Mouse (Mus musculus) hindbrain, embryonic 12.5 days (tissue): ENCODE results near the gene Usp3. TPM values are rescaled to one million over a fixed set of nuclear protein-coding genes. Genes with fewer than 3 reads are reported as not detected.

Experiments used
- ATAC-seq: fragments of 200-750 bp; cut with Nextera tagmentation; 2 replicates; pipeline ENCODE4 v1.8.0; 2017; ENCODE audit warnings: moderate TSS enrichment; ENCODE audit not compliant: low FRiP score
- H3K27ac ChIP-seq: fragments of 300-500 bp; sonication (generic); 2 replicates; pipeline ENCODE4 v1.5.1; 2016; ENCODE audit warnings: mild to moderate bottlenecking
- H3K27me3 ChIP-seq: fragments of 300-500 bp; sonication (generic); 2 replicates; pipeline ENCODE4 v1.6.1; 2016; ENCODE audit warnings: mild to moderate bottlenecking
- H3K36me3 ChIP-seq: fragments of 300-500 bp; sonication (generic); 2 replicates; pipeline ENCODE4 v1.6.1; 2016; ENCODE audit warnings: mild to moderate bottlenecking
- H3K4me1 ChIP-seq: fragments of 300-500 bp; sonication (generic); 2 replicates; pipeline ENCODE4 v1.6.1; 2016
- H3K4me2 ChIP-seq: fragments of 300-500 bp; sonication (generic); replicated peaks from 2 replicates; pipeline ENCODE4 v1.6.1; 2016; ENCODE audit warnings: mild to moderate bottlenecking
- H3K4me3 ChIP-seq: fragments of 300-500 bp; sonication (generic); 2 replicates; pipeline ENCODE4 v1.5.1; 2016; ENCODE audit warnings: mild to moderate bottlenecking
- H3K9ac ChIP-seq: fragments of 300-500 bp; sonication (generic); 2 replicates; pipeline ENCODE4 v1.6.1; 2016; ENCODE audit warnings: mild to moderate bottlenecking, moderate library complexity
- H3K9me3 ChIP-seq: fragments of 300-500 bp; sonication (generic); replicated peaks from 2 replicates; pipeline ENCODE4 v1.6.1; 2016; ENCODE audit warnings: mild to moderate bottlenecking
- WGBS: fragments of 180-500 bp; shearing (Covaris S2); methylation state at CpG from one replicate; pipeline ENCODE4 v1.1.7; 2016; 5-methylcytosine and 5-hydroxymethylcytosine counted together
- polyA plus RNA-seq: library from polyadenylated mRNA; unstranded; fragments of >200 nt; fragmentation: Nextera tagmentation; extraction: Ambion mirVana; gene quantifications from 2 replicates; pipeline ENCODE4 v1.2.1, GENCODE M21; 2016

Gene Usp3
- polyA plus RNA-seq, 1 experiment from 2014 or later, result 88.1 TPM

DNA sequence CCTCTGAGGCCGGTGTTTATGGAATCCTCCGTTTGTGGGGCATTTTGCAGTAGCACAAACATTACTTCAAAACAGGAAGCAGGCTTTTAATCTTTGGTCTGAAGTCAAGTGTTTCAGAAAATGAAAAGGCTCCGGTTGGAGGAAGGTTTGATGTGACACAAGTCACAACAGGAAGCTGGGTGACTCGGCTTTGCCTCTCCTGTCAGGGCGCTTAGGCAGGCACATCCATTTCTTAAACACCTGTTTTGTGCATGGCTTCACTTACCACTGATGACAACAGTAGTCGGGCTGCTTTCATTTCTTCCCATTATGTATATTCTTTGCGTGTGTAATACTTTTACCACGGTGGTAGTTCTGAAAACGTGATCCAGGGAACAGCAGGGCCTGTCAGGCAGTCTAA lies 22.2 kb upstream of the Usp3 start:
- no peak for ATAC-seq
- H3K27ac ChIP-seq, result no peak overlapping the region
- no peak overlapping the region for H3K4me3 ChIP-seq
- no peaks in the 10 kb centered on the region for H3K36me3 ChIP-seq
- no peaks in the 10 kb centered on the region for H3K9me3 ChIP-seq
- whole genome bisulfite sequencing, result 80% methylated on average over 9 of the region's 9 CpGs
- peaks cover 4% of the 10 kb centered on the region; the same call in 1 of the 2 replicates for H3K4me1 ChIP-seq
- H3K4me2 ChIP-seq, result no peak overlapping the region
- H3K9ac ChIP-seq, result no peak overlapping the region
- no peaks in the 10 kb centered on the region for H3K27me3 ChIP-seq

DNA sequence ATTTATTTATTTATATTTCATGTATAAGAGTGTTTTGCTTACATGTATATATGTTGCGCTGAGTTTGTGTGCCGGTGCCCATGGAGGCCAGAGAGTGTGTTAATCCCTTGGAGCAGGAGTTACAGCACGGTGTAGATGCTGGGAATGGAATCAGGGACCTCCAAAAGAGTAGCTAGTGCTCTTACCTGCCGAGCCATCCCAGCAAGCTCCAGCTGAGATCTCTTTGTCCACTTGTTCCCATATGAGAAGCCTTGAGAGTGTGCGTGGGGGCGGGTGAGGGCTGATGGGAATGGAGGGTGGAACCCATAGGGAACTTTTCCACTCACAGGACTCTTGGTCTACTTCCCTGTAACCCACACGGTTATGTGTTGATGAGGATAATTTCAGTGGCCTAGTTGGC lies 21.6 kb upstream of the Usp3 start:
- H3K36me3 ChIP-seq, result no peaks in the 10 kb centered on the region
- no peaks in the 10 kb centered on the region for H3K27me3 ChIP-seq
- ATAC-seq, result no peak
- no peaks in the 10 kb centered on the region for H3K9me3 ChIP-seq
- H3K9ac ChIP-seq, result no peak overlapping the region
- WGBS, result 86% methylated on average over 7 of the region's 7 CpGs
- peaks cover 4% of the 10 kb centered on the region; the same call in 1 of the 2 replicates for H3K4me1 ChIP-seq
- no peak overlapping the region for H3K27ac ChIP-seq
- H3K4me3 ChIP-seq, result no peak overlapping the region
- H3K4me2 ChIP-seq, result no peak overlapping the region

DNA sequence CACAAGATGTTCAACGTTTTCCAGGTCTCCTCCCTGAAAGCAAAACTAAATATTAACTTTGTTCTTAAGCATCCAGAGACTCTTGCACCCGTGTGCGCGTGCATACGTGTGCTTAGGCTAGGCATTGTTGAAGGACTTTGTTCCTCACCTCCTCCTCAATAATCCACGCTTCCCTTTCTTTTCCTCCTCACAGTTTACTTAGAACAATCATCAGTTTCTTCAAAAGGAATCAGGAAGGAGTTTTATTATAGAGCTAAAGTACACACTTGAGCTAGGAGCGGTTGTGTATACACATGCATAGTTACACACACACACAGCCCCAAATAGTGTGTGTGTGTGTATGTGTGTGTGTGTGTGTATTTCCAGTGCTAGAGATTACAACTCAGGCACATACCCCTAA lies 20.7 kb upstream of the Usp3 start:
- no peak for ATAC-seq
- Histone ChIP-seq H3K4me1 (peaks cover 4% of the 10 kb centered on the region; the same call in 1 of the 2 replicates), H3K27ac (no peak overlapping the region), H3K4me3 (no peak overlapping the region), H3K9me3 (no peaks in the 10 kb centered on the region), H3K27me3 (no peaks in the 10 kb centered on the region), H3K36me3 (no peaks in the 10 kb centered on the region), H3K4me2 (no peak overlapping the region), H3K9ac (no peak overlapping the region)
- 91% methylated on average over 7 of the region's 7 CpGs for WGBS

DNA sequence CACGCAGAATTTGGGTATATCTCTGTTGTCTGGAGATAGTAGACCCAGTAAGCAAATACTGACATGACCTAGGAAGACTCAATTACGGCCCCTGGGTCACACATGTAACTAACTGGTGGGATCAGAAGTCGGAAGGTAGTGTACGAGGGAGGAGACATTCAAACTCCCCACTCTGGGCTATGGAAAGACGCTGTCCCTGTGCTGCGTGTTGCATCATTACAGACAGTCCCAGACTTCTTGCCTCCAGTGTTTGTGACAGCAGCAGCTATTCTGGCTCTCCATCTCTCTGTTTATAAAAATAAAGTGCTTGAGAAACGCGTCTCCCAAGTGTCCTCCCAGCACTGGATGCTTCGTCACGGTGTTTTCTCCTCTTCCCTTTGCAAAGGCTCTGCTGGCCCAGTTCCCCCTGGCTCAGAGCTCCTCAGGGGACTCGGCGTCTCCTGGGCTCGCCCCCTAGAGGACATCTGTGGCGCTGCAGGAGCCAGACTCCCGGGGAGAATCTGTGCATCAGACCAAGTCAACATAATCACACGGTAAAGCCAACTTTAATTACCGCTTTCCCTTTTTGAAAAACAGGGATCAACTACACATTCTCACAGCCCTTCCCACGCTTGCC lies 18.6 kb upstream of the Usp3 start:
- Histone ChIP-seq H3K4me2 (peak overlapping the region; percentile 30), H3K9me3 (no peaks in the 10 kb centered on the region), H3K36me3 (no peaks in the 10 kb centered on the region), H3K4me3 (no peak overlapping the region), H3K27ac (no peak overlapping the region), H3K27me3 (no peaks in the 10 kb centered on the region), H3K4me1 (peaks cover 4% of the 10 kb centered on the region), H3K9ac (no peak overlapping the region)
- ATAC-seq, result peak; percentile 61; the same call in 1 of the 2 replicates
- WGBS, result 22% methylated on average over 18 of the region's 18 CpGs

DNA sequence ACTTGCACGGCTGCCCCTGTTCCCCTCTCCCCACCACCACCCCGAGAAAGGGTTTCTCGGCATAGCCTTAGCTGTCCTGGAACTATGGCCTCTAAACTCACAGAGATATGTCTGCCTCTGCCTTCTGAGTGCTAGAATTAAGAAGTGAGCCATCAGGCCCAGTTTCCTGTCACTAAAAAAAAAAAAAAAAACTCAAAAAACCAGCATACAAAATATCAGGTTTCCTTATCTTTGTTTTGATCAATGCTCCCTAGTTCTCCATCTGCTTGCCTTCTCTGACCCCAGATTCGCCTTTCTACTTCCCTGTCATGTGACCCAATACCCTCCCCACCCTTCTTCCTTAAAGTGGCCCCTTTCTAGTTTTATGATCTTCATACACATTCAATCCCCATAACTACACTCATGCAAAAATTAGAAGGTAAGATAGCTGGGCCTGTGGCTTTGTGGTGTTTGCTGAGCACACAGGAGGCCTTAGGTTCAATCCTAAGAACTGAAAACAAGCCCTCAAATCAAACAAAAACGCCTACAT lies 15.9 kb upstream of the Usp3 start:
- H3K27ac ChIP-seq, result no peak overlapping the region
- WGBS, result 80% methylated on average over 5 of the region's 5 CpGs
- ATAC-seq, result no peak

DNA sequence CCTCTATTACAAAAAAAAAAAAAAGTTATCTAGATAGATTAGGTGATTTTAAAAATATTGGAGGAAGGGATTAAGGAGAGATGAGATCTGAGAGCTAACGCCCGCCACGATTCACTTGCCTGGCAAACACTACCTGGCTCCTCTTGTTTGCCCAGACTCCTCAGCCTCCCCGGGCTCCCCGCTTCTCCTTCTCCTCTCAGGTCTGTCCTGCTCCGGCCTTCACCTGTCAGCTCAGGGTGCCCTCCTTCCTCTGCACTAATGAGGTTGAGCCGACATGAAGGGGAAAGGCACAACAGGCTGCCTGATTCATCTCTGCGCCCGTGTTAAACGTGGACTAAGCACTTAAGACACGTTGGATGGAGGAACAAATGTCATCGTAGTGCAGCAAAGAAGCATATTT lies 13.9 kb upstream of the Usp3 start:
- no peak overlapping the region for H3K9ac ChIP-seq
- no peaks in the 10 kb centered on the region for H3K9me3 ChIP-seq
- no peak overlapping the region for H3K4me3 ChIP-seq
- no peak for ATAC-seq
- no peak overlapping the region for H3K4me2 ChIP-seq
- H3K27ac ChIP-seq, result no peak overlapping the region
- no peaks in the 10 kb centered on the region for H3K36me3 ChIP-seq
- H3K4me1 ChIP-seq, result peaks cover 8% of the 10 kb centered on the region
- H3K27me3 ChIP-seq, result 0 out of 2 replicates have a peak, but pooled peaks cover 2% of the 10 kb centered on the region
- WGBS, result 75% methylated on average over 12 of the region's 12 CpGs

More for the DNA sequence above, 15.9 kb upstream of the Usp3 start:
- Histone ChIP-seq H3K4me3 (no peak overlapping the region), H3K36me3 (no peaks in the 10 kb centered on the region), H3K4me2 (no peak overlapping the region), H3K27me3 (no peaks in the 10 kb centered on the region), H3K4me1 (peaks cover 8% of the 10 kb centered on the region), H3K9ac (no peak overlapping the region), H3K9me3 (no peaks in the 10 kb centered on the region)

DNA sequence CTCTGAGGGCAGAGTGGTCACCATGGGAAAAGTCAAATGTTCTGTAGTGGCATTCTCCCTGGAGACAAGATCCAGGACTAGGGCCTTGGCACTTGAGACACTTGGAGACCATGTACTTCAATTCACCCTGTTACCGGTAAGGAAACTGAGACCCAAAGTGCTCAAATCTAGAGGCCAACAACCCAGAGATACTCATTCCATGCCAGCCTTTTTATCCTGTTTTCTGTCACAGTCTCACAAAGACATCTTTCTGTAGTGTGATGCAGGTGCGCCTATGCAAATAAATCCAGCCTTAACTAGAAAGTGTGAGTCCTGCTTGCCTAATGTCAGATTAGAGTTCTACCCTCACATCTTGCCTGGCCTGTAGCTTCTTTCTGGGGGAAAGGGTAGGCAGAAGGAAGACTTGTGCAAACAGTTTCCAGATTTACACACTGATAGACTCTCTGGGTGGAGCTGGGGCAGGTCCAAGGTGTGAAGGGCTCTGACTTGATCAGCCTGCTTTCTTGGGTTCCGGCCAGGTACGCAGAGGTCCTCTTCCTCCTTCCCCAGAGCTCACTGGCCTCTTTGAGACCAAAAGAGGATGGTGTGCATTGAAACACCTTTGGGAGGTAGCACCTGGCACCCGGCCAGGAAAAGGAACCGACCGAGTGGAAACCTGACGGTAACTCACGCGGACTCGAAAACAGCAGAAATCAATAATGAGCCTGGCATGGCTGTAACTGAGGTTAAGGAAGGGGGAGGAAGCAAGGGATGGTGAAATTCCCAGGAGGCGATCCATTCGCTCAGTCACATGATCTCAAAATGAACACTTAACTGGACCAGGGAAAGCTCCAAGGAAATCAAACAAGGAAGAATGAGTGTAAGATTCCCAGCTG lies 13.2 kb upstream of the Usp3 start:
- no peak for ATAC-seq
- peaks cover 5% of the 10 kb centered on the region for H3K4me1 ChIP-seq

DNA sequence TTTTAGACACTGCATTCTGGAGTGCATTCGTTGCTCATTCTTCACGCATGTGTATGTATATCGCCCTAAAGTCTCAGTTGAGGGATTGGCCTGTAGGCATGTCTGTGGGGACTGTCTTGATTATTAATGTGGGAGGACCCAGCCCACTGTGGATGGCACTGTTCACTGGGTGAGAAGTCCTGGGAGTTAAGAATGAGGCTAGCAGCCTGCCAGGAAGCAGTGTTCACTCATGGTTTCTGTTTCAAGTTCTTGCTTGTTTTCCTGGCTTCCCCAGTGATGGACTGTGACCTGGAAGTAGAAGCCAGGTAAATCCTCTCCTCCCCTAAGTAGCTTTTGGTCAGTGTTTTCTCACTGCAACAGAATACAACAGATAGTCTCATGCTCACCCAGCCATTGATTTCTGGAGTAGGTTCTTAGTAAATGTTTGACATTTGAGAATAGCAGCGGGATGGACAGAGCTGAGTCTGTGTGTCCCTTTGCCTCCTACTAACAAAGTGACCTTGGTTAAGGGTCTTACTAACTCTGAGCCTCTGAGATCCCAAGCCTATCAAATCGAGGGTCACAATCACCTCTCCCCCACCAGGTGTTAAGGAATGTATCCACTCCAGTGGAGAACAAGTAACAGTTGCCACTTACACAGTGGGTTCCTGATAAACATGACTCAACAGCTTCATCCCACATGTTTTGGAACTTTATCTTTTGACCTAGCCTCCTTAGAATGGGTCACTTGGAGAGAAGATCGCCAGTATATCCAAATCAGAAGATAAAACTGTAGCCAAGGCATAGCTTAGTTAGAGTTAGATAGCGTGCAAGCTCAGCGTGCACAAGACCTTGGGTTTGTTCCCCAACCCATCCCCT lies 11.6 kb upstream of the Usp3 start:
- Histone ChIP-seq H3K4me3 (no peak overlapping the region), H3K27me3 (0 out of 2 replicates have a peak, but pooled peaks cover 2% of the 10 kb centered on the region), H3K9ac (no peak overlapping the region), H3K4me1 (peaks cover 8% of the 10 kb centered on the region), H3K9me3 (no peaks in the 10 kb centered on the region), H3K4me2 (no peak overlapping the region), H3K27ac (no peak overlapping the region), H3K36me3 (no peaks in the 10 kb centered on the region)
- WGBS, result 85% methylated on average over 8 of the region's 8 CpGs
- ATAC-seq, result no peak

More for the DNA sequence above, 13.2 kb upstream of the Usp3 start:
- Histone ChIP-seq H3K27ac (no peak overlapping the region), H3K27me3 (0 out of 2 replicates have a peak, but pooled peaks cover 2% of the 10 kb centered on the region), H3K4me3 (no peak overlapping the region), H3K4me2 (no peak overlapping the region; the same call in 1 of the 2 replicates), H3K36me3 (no peaks in the 10 kb centered on the region), H3K9me3 (no peaks in the 10 kb centered on the region), H3K9ac (no peak overlapping the region)
- 73% methylated on average over 13 of the region's 13 CpGs for WGBS

DNA sequence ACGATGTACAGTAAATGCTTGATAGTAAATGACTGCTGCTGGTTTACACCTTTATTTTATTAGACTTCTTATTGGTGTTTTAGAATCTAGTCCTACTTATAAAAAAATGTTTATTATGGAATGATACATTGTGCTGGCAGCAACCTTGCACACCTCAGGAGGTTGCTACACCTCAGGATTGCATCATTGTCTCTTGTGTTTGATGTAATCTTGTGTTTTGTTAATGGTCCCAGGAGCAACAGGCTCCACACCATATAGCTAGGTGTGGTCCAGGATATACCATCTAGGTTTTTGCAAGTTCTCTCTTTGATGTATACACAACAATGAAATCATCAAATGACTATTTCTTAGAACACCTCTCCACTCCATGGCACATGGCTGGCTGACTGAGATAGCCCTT lies 11.0 kb upstream of the Usp3 start:
- Histone ChIP-seq H3K27me3 (0 out of 2 replicates have a peak, but pooled peaks cover 2% of the 10 kb centered on the region), H3K4me3 (no peak overlapping the region), H3K9ac (no peak overlapping the region), H3K4me1 (peaks cover 9% of the 10 kb centered on the region), H3K4me2 (no peak overlapping the region), H3K27ac (no peak overlapping the region), H3K9me3 (no peaks in the 10 kb centered on the region), H3K36me3 (no peaks in the 10 kb centered on the region)
- 91% methylated on average over 1 of the region's 1 CpGs for WGBS
- no peak for ATAC-seq

DNA sequence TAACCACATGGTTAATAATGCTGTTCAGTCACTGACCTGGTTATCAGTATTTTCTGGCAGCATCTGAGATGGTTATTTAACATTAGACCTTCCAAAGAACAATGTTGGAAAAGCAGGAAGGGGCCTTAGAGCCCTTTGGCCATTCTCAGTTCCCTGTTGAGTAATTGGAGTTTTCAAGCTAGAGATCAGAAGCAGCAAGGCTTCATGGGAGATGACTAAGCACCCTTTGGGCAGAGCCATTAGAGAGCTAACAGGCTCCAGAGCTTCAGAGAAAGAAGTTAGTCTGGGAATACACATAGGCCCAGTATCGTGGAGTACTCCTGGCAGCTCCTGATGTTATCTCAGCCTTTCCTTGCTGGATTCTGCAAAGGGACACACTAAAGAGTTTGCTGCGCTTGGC lies 8.1 kb upstream of the Usp3 start:
- Histone ChIP-seq H3K27me3 (peaks cover 8% of the 10 kb centered on the region; the same call in 1 of the 2 replicates), H3K9ac (no peak overlapping the region), H3K4me3 (no peak overlapping the region), H3K4me1 (peaks cover 11% of the 10 kb centered on the region), H3K36me3 (no peaks in the 10 kb centered on the region), H3K9me3 (no peaks in the 10 kb centered on the region), H3K27ac (no peak overlapping the region), H3K4me2 (no peak overlapping the region)
- ATAC-seq, result no peak
- 90% methylated on average over 2 of the region's 2 CpGs for WGBS

DNA sequence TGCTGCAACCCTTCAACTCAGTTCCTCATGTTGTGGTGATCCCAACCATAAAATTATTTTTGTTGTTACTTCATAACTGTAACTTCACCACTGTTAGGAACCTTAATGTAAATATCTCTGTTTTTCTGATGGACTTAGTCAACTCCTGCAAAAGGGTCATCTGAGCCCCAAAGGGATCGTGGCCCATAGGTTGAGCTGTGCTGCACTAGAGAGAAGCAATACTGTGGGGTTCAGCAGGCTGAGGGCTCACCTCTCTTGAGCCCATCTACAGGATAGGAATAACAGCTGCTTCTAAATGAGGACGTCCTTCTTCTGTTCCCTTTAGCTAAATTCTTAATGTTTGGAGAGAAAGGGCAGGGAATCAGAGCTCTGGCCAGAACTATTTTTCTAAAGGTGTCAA lies 7.6 kb upstream of the Usp3 start:
- Histone ChIP-seq H3K4me2 (no peak overlapping the region), H3K36me3 (no peaks in the 10 kb centered on the region), H3K4me1 (peaks cover 11% of the 10 kb centered on the region), H3K9ac (no peak overlapping the region), H3K4me3 (no peak overlapping the region), H3K27me3 (peaks cover 8% of the 10 kb centered on the region; the same call in 1 of the 2 replicates), H3K27ac (no peak overlapping the region), H3K9me3 (no peaks in the 10 kb centered on the region)
- ATAC-seq, result no peak
- WGBS, result 72% methylated on average over 2 of the region's 2 CpGs

DNA sequence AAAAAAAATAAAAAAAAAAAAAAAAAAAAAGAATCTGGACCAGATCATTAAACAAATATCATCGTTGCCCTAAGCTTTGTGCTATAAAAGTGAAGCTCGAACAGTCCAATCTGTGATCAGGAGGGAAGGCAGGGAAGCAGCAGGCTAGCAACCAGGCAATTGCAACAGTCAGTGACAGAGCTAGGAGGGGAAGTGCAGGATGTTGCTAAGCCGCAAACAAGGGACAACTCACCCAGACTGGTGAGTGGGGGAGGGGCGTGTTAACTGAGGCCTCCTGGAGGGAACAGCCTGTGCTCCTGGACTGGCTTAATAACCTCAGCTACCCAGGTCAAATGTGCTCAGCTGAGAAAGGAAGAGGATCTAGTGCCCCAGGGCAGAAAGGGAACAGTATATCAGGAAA lies 6.6 kb upstream of the Usp3 start:
- no peak overlapping the region for H3K4me2 ChIP-seq
- 9% methylated on average over 4 of the region's 4 CpGs for WGBS
- no peaks in the 10 kb centered on the region for H3K36me3 ChIP-seq
- peaks cover 11% of the 10 kb centered on the region for H3K4me1 ChIP-seq
- H3K9ac ChIP-seq, result no peak overlapping the region
- no peaks in the 10 kb centered on the region for H3K9me3 ChIP-seq
- no peak overlapping the region for H3K27ac ChIP-seq
- ATAC-seq, result no peak
- peaks cover 8% of the 10 kb centered on the region; the same call in 1 of the 2 replicates for H3K27me3 ChIP-seq
- no peak overlapping the region for H3K4me3 ChIP-seq
